Mouse (Mus musculus) hindbrain, embryonic 15.5 days (tissue): ENCODE data around the gene Mia2. TPM values are rescaled to one million over a fixed set of nuclear protein-coding genes. Genes with fewer than 3 reads are reported as not detected.

Experiments used
- ATAC-seq: fragments of 200-750 bp; cut with Nextera tagmentation; 2 replicates; pipeline ENCODE4 v1.8.0; 2017; ENCODE audit warnings: low read depth, moderate number of reproducible peaks, moderate TSS enrichment; ENCODE audit not compliant: low FRiP score
- H3K27ac ChIP-seq: fragments of 300-500 bp; sonication (generic); replicated peaks from 2 replicates; pipeline ENCODE4 v1.5.1; 2015; ENCODE audit warnings: mild to moderate bottlenecking, inconsistent platforms
- H3K27me3 ChIP-seq: fragments of 300-500 bp; sonication (generic); 2 replicates; pipeline ENCODE4 v1.6.1; 2015; ENCODE audit warnings: control low read depth, inconsistent platforms
- H3K36me3 ChIP-seq: fragments of 300-500 bp; sonication (generic); 2 replicates; pipeline ENCODE4 v1.6.1; 2015; ENCODE audit warnings: control low read depth, inconsistent platforms
- H3K4me1 ChIP-seq: fragments of 300-500 bp; sonication (generic); replicated peaks from 2 replicates; pipeline ENCODE4 v1.6.1; 2015; ENCODE audit warnings: control low read depth, inconsistent platforms
- H3K4me2 ChIP-seq: fragments of 300-500 bp; sonication (generic); 2 replicates; pipeline ENCODE4 v1.6.1; 2015; ENCODE audit warnings: moderate library complexity, mild to moderate bottlenecking, inconsistent platforms
- H3K4me3 ChIP-seq: fragments of 300-500 bp; sonication (generic); 2 replicates; pipeline ENCODE4 v1.5.1; 2015; ENCODE audit warnings: mild to moderate bottlenecking, inconsistent platforms
- H3K9ac ChIP-seq: fragments of 300-500 bp; sonication (generic); 2 replicates; pipeline ENCODE4 v1.6.1; 2015; ENCODE audit warnings: inconsistent platforms
- H3K9me3 ChIP-seq: fragments of 300-500 bp; sonication (generic); 2 replicates; pipeline ENCODE4 v1.6.1; 2016; ENCODE audit warnings: control low read depth, inconsistent platforms
- WGBS: fragments of 180-500 bp; shearing (Covaris S2); methylation state at CpG from one replicate; pipeline ENCODE4 v1.1.7; 2015; 5-methylcytosine and 5-hydroxymethylcytosine counted together
- polyA plus RNA-seq: library from polyadenylated mRNA; unstranded; fragments of >200 nt; fragmentation: Nextera tagmentation; extraction: Ambion mirVana; gene quantifications from 2 replicates; pipeline ENCODE4 v1.2.1, GENCODE M21; 2015

The Mia2 gene
- polyA plus RNA-seq, 1 experiment from 2014 or later, result 30.4 TPM

- ATAC-seq, result no peak
- no peak overlapping the region for H3K9ac ChIP-seq
- no peaks in the 10 kb centered on the region for H3K27me3 ChIP-seq
- H3K4me1 ChIP-seq, result no peaks in the 10 kb centered on the region
- no peak overlapping the region for H3K4me3 ChIP-seq
- H3K36me3 ChIP-seq, result no peaks in the 10 kb centered on the region
- no peak overlapping the region for H3K27ac ChIP-seq
- WGBS, result 91% methylated on average over 5 of the region's 5 CpGs
- no peaks in the 10 kb centered on the region for H3K9me3 ChIP-seq
- no peak overlapping the region for H3K4me2 ChIP-seq
Measured at GRCm38 (mm10) chr12:59106491-59106890, 10.9 kb downstream of the Mia2 start.

GRCm38 (mm10) chr12:59107926-59108325 lies 12.3 kb downstream of the Mia2 start:
- no peak for ATAC-seq
- Histone ChIP-seq H3K27me3 (no peaks in the 10 kb centered on the region), H3K9me3 (no peaks in the 10 kb centered on the region), H3K27ac (no peak overlapping the region), H3K4me1 (no peaks in the 10 kb centered on the region), H3K4me2 (no peak overlapping the region), H3K4me3 (no peak overlapping the region), H3K9ac (no peak overlapping the region), H3K36me3 (no peaks in the 10 kb centered on the region)
- 93% methylated on average over 4 of the region's 4 CpGs for WGBS

GRCm38 (mm10) chr12:59117184-59117583 lies 21.6 kb downstream of the Mia2 start:
- Histone ChIP-seq H3K27ac (no peak overlapping the region), H3K9ac (no peak overlapping the region), H3K4me3 (no peak overlapping the region), H3K4me1 (no peaks in the 10 kb centered on the region), H3K4me2 (no peak overlapping the region), H3K36me3 (no peaks in the 10 kb centered on the region), H3K27me3 (no peaks in the 10 kb centered on the region), H3K9me3 (no peaks in the 10 kb centered on the region)
- no peak for ATAC-seq
- 95% methylated on average over 3 of the region's 3 CpGs for WGBS

GRCm38 (mm10) chr12:59125426-59125825 lies 29.8 kb downstream of the Mia2 start:
- no peak overlapping the region for H3K27ac ChIP-seq
- no peak overlapping the region for H3K9ac ChIP-seq
- no peak overlapping the region for H3K4me2 ChIP-seq
- no peak for ATAC-seq
- no peaks in the 10 kb centered on the region for H3K27me3 ChIP-seq
- H3K9me3 ChIP-seq, result no peaks in the 10 kb centered on the region
- peaks cover 11% of the 10 kb centered on the region for H3K4me1 ChIP-seq
- no peak overlapping the region for H3K4me3 ChIP-seq
- 82% methylated on average over 2 of the region's 2 CpGs for WGBS
- H3K36me3 ChIP-seq, result no peaks in the 10 kb centered on the region

- Histone ChIP-seq H3K27ac (no peak overlapping the region), H3K4me1 (peaks cover 25% of the 10 kb centered on the region), H3K9me3 (no peaks in the 10 kb centered on the region), H3K36me3 (no peaks in the 10 kb centered on the region), H3K9ac (no peak overlapping the region), H3K4me3 (no peak overlapping the region), H3K27me3 (no peaks in the 10 kb centered on the region), H3K4me2 (no peak overlapping the region)
- no peak for ATAC-seq
- 83% methylated on average over 10 of the region's 10 CpGs for WGBS
Measured at GRCm38 (mm10) chr12:59128501-59128900, 32.9 kb downstream of the Mia2 start.

- Histone ChIP-seq H3K36me3 (no peaks in the 10 kb centered on the region), H3K27ac (no peak overlapping the region), H3K4me3 (no peak overlapping the region), H3K9ac (no peak overlapping the region), H3K9me3 (no peaks in the 10 kb centered on the region), H3K27me3 (no peaks in the 10 kb centered on the region), H3K4me2 (peak overlapping the region; percentile 63), H3K4me1 (peaks cover 25% of the 10 kb centered on the region)
- no peak for ATAC-seq
- WGBS, result 58% methylated on average over 7 of the region's 7 CpGs
Measured at GRCm38 (mm10) chr12:59129038-59129437, 33.4 kb downstream of the Mia2 start.

- Histone ChIP-seq H3K36me3 (no peaks in the 10 kb centered on the region), H3K9me3 (no peaks in the 10 kb centered on the region), H3K27ac (0 out of 2 replicates have a peak overlapping the region, but pooled peaks have one; percentile 46), H3K4me1 (peaks cover 25% of the 10 kb centered on the region), H3K27me3 (no peaks in the 10 kb centered on the region), H3K4me2 (peak overlapping the region; percentile 63), H3K4me3 (peak overlapping the region; percentile 92), H3K9ac (peak overlapping the region; percentile 14; the same call in 1 of the 2 replicates)
- WGBS, result 16% methylated on average over 6 of the region's 6 CpGs
- no peak for ATAC-seq
Measured at GRCm38 (mm10) chr12:59129592-59129991, 34.0 kb downstream of the Mia2 start.

GRCm38 (mm10) chr12:59130249-59130648 lies 34.6 kb downstream of the Mia2 start:
- no peaks in the 10 kb centered on the region for H3K27me3 ChIP-seq
- no peak for ATAC-seq
- H3K9ac ChIP-seq, result peak overlapping the region; percentile 87
- peaks cover 25% of the 10 kb centered on the region for H3K4me1 ChIP-seq
- H3K4me3 ChIP-seq, result peak overlapping the region; percentile 92
- H3K9me3 ChIP-seq, result no peaks in the 10 kb centered on the region
- H3K36me3 ChIP-seq, result no peaks in the 10 kb centered on the region
- peak overlapping the region; percentile 63 for H3K4me2 ChIP-seq
- WGBS, result 9% methylated on average over 3 of the region's 3 CpGs
- H3K27ac ChIP-seq, result peak overlapping the region; percentile 91

GRCm38 (mm10) chr12:59130651-59131577 lies 35.3 kb downstream of the Mia2 start:
- Histone ChIP-seq H3K36me3 (no peaks in the 10 kb centered on the region), H3K4me2 (peak overlapping the region; percentile 63), H3K9me3 (no peaks in the 10 kb centered on the region), H3K9ac (peak overlapping the region; percentile 87), H3K4me1 (peaks cover 25% of the 10 kb centered on the region), H3K27me3 (no peaks in the 10 kb centered on the region), H3K27ac (peak overlapping the region; percentile 91), H3K4me3 (peak overlapping the region; percentile 92)
- WGBS, result under 1% methylated on average over 98 of the region's 100 CpGs
- ATAC-seq, result peak; percentile 97

- no peaks in the 10 kb centered on the region for H3K27me3 ChIP-seq
- ATAC-seq, result peak; percentile 73
- H3K4me3 ChIP-seq, result peak overlapping the region; percentile 92
- H3K36me3 ChIP-seq, result no peaks in the 10 kb centered on the region
- no peaks in the 10 kb centered on the region for H3K9me3 ChIP-seq
- H3K9ac ChIP-seq, result peak overlapping the region; percentile 87
- H3K27ac ChIP-seq, result peak overlapping the region; percentile 91
- 0% methylated on average over 27 of the region's 30 CpGs for WGBS
- peaks cover 25% of the 10 kb centered on the region for H3K4me1 ChIP-seq
- H3K4me2 ChIP-seq, result peak overlapping the region; percentile 63
Measured at GRCm38 (mm10) chr12:59131578-59131946, 36.0 kb downstream of the Mia2 start.

- no peak overlapping the region for H3K27ac ChIP-seq
- peaks cover 25% of the 10 kb centered on the region for H3K4me1 ChIP-seq
- peak overlapping the region; percentile 63 for H3K4me2 ChIP-seq
- H3K36me3 ChIP-seq, result no peaks in the 10 kb centered on the region
- WGBS, result 55% methylated on average over 3 of the region's 3 CpGs
- H3K4me3 ChIP-seq, result peak overlapping the region; percentile 92
- no peak for ATAC-seq
- no peak overlapping the region for H3K9ac ChIP-seq
- H3K27me3 ChIP-seq, result no peaks in the 10 kb centered on the region
- no peaks in the 10 kb centered on the region for H3K9me3 ChIP-seq
Measured at GRCm38 (mm10) chr12:59132462-59132861, 36.9 kb downstream of the Mia2 start.

- peaks cover 25% of the 10 kb centered on the region for H3K4me1 ChIP-seq
- no peak overlapping the region for H3K4me3 ChIP-seq
- 84% methylated on average over 7 of the region's 7 CpGs for WGBS
- H3K4me2 ChIP-seq, result peak overlapping the region; percentile 63; the same call in 1 of the 2 replicates
- no peaks in the 10 kb centered on the region for H3K36me3 ChIP-seq
- no peak for ATAC-seq
- no peaks in the 10 kb centered on the region for H3K9me3 ChIP-seq
- no peaks in the 10 kb centered on the region for H3K27me3 ChIP-seq
- H3K9ac ChIP-seq, result no peak overlapping the region
- H3K27ac ChIP-seq, result no peak overlapping the region
Measured at GRCm38 (mm10) chr12:59132940-59133339, 37.3 kb downstream of the Mia2 start.
